Mouse (Mus musculus) stomach, postnatal 0 days (tissue): ENCODE data around the gene Clmp. TPM values are rescaled to one million over a fixed set of nuclear protein-coding genes. Genes with fewer than 3 reads are reported as not detected.

ENCODE experiments used
- ATAC-seq: fragments of 200-750 bp; cut with Nextera tagmentation; 2 replicates; pipeline ENCODE4 v1.8.0; 2017; ENCODE audit not compliant: low FRiP score, low TSS enrichment
- DNase-seq: peaks from one replicate; pipeline ENCODE4 v3.0.0-alpha.2; 2016; ENCODE audit warnings: low spot score
- H3K27ac ChIP-seq: fragments of 300-500 bp; sonication (generic); replicated peaks from 2 replicates; pipeline ENCODE4 v1.5.1; 2014; ENCODE audit warnings: mild to moderate bottlenecking, control low read depth
- H3K27me3 ChIP-seq: fragments of 300-500 bp; sonication (generic); 2 replicates; pipeline ENCODE4 v1.6.1; 2014; ENCODE audit warnings: low read length; ENCODE audit not compliant: control insufficient read depth, insufficient read depth
- H3K36me3 ChIP-seq: fragments of 300-500 bp; sonication (generic); 2 replicates; pipeline ENCODE4 v1.6.1; 2014; ENCODE audit warnings: low read length, mixed read lengths; ENCODE audit not compliant: control insufficient read depth, insufficient read depth
- H3K4me1 ChIP-seq: fragments of 300-500 bp; sonication (generic); replicated peaks from 2 replicates; pipeline ENCODE4 v1.6.1; 2014; ENCODE audit warnings: antibody characterized with exemption; ENCODE audit not compliant: control insufficient read depth, insufficient read depth
- H3K4me2 ChIP-seq: fragments of 300-500 bp; sonication (generic); replicated peaks from 2 replicates; pipeline ENCODE4 v1.6.1; 2014; ENCODE audit warnings: low read depth, mild to moderate bottlenecking, control low read depth, moderate library complexity
- H3K4me3 ChIP-seq: fragments of 300-500 bp; sonication (generic); 2 replicates; pipeline ENCODE4 v1.5.1; 2014; ENCODE audit warnings: low read depth, low read length, control low read depth
- H3K9ac ChIP-seq: fragments of 300-500 bp; sonication (generic); 2 replicates; pipeline ENCODE4 v1.6.1; 2014; ENCODE audit warnings: mild to moderate bottlenecking, low read length, control low read depth, mixed read lengths
- H3K9me3 ChIP-seq: fragments of 300-500 bp; sonication (generic); 2 replicates; pipeline ENCODE4 v1.6.1; 2016; ENCODE audit warnings: low read length; ENCODE audit not compliant: control insufficient read depth
- CTCF ChIP-seq: IDR thresholded peaks from 2 replicates; pipeline ENCODE4 v1.5.1; 2016; ENCODE audit warnings: antibody characterized with exemption, low read depth, mild to moderate bottlenecking, moderate library complexity
- EP300 ChIP-seq: optimal IDR thresholded peaks from 2 replicates; pipeline ENCODE3; 2016; ENCODE audit warnings: antibody characterized with exemption
- WGBS: fragments of 180-500 bp; shearing (Covaris S2); extraction: QIAGEN DNeasy Blood & Tissue Kit; methylation state at CpG from one replicate; pipeline ENCODE4 v1.1.7; 2014; 5-methylcytosine and 5-hydroxymethylcytosine counted together
- polyA plus RNA-seq: library from polyadenylated mRNA; unstranded; fragments of >200 nt; fragmentation: Nextera tagmentation; extraction: Ambion mirVana; gene quantifications from 2 replicates; pipeline ENCODE4 v1.2.1, GENCODE M21; 2015

Gene Clmp
- polyA plus RNA-seq, 1 experiment from 2014 or later = 17.7 TPM

GRCm38 (mm10) chr9:40814060-40814459 is 128.3 kb downstream of the Clmp start:
- Histone ChIP-seq H3K27me3 (no peaks in the 10 kb centered on the region), H3K4me2 (no peak overlapping the region), H3K4me1 (no peaks in the 10 kb centered on the region), H3K9me3 (no peaks in the 10 kb centered on the region), H3K27ac (no peak overlapping the region), H3K4me3 (no peak overlapping the region), H3K9ac (no peak overlapping the region), H3K36me3 (no peaks in the 10 kb centered on the region; the same call in 1 of the 2 replicates)
- TF ChIP-seq CTCF (no peak), EP300 (no peak)
- ATAC-seq (no peak), DNase-seq (no peak)
- 83% methylated on average over 7 of the region's 7 CpGs for WGBS

- ATAC-seq (no peak), DNase-seq (no peak)
- no peak overlapping the region for H3K4me3 ChIP-seq
- H3K27me3 ChIP-seq = no peaks in the 10 kb centered on the region
- 79% methylated on average over 5 of the region's 5 CpGs for WGBS
- no peak overlapping the region for H3K4me2 ChIP-seq
- no peak overlapping the region for H3K27ac ChIP-seq
- no peaks in the 10 kb centered on the region for H3K4me1 ChIP-seq
- no peak overlapping the region for H3K9ac ChIP-seq
- TF ChIP-seq CTCF (no peak), EP300 (no peak)
- no peaks in the 10 kb centered on the region for H3K9me3 ChIP-seq
- H3K36me3 ChIP-seq = no peaks in the 10 kb centered on the region
These were observed 131.7 kb downstream of the Clmp start for GRCm38 (mm10) chr9:40817325-40818028.

- no peaks in the 10 kb centered on the region for H3K9me3 ChIP-seq
- no peaks in the 10 kb centered on the region for H3K27me3 ChIP-seq
- ATAC-seq (no peak), DNase-seq (no peak)
- H3K4me3 ChIP-seq = no peak overlapping the region
- 52% methylated on average over 6 of the region's 6 CpGs for WGBS
- no peaks in the 10 kb centered on the region for H3K4me1 ChIP-seq
- H3K36me3 ChIP-seq = no peaks in the 10 kb centered on the region
- no peak overlapping the region for H3K27ac ChIP-seq
- H3K9ac ChIP-seq = no peak overlapping the region
- H3K4me2 ChIP-seq = no peak overlapping the region
- TF ChIP-seq EP300 = no peak
- TF ChIP-seq CTCF = no peak
These were observed 139.8 kb downstream of the Clmp start for GRCm38 (mm10) chr9:40825601-40826000.

GRCm38 (mm10) chr9:40827366-40827765 is 141.6 kb downstream of the Clmp start:
- ATAC-seq (no peak), DNase-seq (no peak)
- TF ChIP-seq CTCF = no peak
- no peak for TF ChIP-seq EP300
- Histone ChIP-seq H3K36me3 (no peaks in the 10 kb centered on the region), H3K27me3 (no peaks in the 10 kb centered on the region), H3K4me1 (no peaks in the 10 kb centered on the region), H3K4me3 (no peak overlapping the region), H3K4me2 (no peak overlapping the region), H3K27ac (no peak overlapping the region), H3K9me3 (no peaks in the 10 kb centered on the region), H3K9ac (no peak overlapping the region)
- WGBS = 81% methylated on average over 4 of the region's 4 CpGs

- no peak for ATAC-seq
- H3K27me3 ChIP-seq = no peaks in the 10 kb centered on the region
- no peak overlapping the region for H3K4me3 ChIP-seq
- WGBS = 5% methylated on average over 12 of the region's 12 CpGs
- no peaks in the 10 kb centered on the region for H3K36me3 ChIP-seq
- H3K4me1 ChIP-seq = no peaks in the 10 kb centered on the region
- TF ChIP-seq EP300 = no peak
- TF ChIP-seq CTCF = peak; percentile 92
- H3K4me2 ChIP-seq = no peak overlapping the region
- H3K27ac ChIP-seq = no peak overlapping the region
- no peaks in the 10 kb centered on the region for H3K9me3 ChIP-seq
- no peak overlapping the region for H3K9ac ChIP-seq
- peak; percentile 79 for DNase-seq
These were observed 148.8 kb downstream of the Clmp start for GRCm38 (mm10) chr9:40834569-40834968.

Other genes with a start within 250 kb of the Clmp start
- gene Gramd1b, start 154.6 kb upstream of the Clmp start, polyA plus RNA-seq = 1.8 and 2.5 TPM in 2 replicates
- not detected in 2 replicates for gene Gm21915, start 15.3 kb upstream of the Clmp start, polyA plus RNA-seq
- 991 and 1,085 TPM in 2 replicates for gene Hspa8, start 115.0 kb downstream of the Clmp start, polyA plus RNA-seq
- 0.04 TPM in 1 of 2 replicates, not detected in the other for gene Bsx, start 188.2 kb downstream of the Clmp start, polyA plus RNA-seq